Mouse (Mus musculus) liver, postnatal 0 days (tissue): ENCODE measurements around the gene Psmd3. TPM values are rescaled to one million over a fixed set of nuclear protein-coding genes. Genes with fewer than 3 reads are reported as not detected.

Experiments used
- ATAC-seq: fragments of 200-750 bp; cut with Nextera tagmentation; 2 replicates; pipeline ENCODE4 v1.8.0; 2017; ENCODE audit warnings: mild to moderate bottlenecking, moderate library complexity
- DNase-seq: peaks from one replicate; pipeline ENCODE4 v3.0.0-alpha.2; 2016
- H3K27ac ChIP-seq: fragments of 300-500 bp; sonication (generic); 2 replicates; pipeline ENCODE4 v1.5.1; 2014; ENCODE audit warnings: antibody characterized with exemption, moderate library complexity, mild to moderate bottlenecking, low read depth
- H3K27me3 ChIP-seq: fragments of 300-500 bp; sonication (generic); 2 replicates; pipeline ENCODE4 v1.6.1; 2014; ENCODE audit warnings: low read length, control low read depth, mixed read lengths; ENCODE audit not compliant: insufficient read depth
- H3K36me3 ChIP-seq: fragments of 300-500 bp; sonication (generic); replicated peaks from 2 replicates; pipeline ENCODE4 v1.6.1; 2014; ENCODE audit warnings: mild to moderate bottlenecking, control low read depth, low read length, moderate library complexity, mixed read lengths; ENCODE audit not compliant: insufficient read depth
- H3K4me1 ChIP-seq: fragments of 300-500 bp; sonication (generic); 2 replicates; pipeline ENCODE4 v1.6.1; 2014; ENCODE audit warnings: antibody characterized with exemption, mild to moderate bottlenecking, control low read depth; ENCODE audit not compliant: insufficient read depth
- H3K4me2 ChIP-seq: fragments of 300-500 bp; sonication (generic); 2 replicates; pipeline ENCODE4 v1.6.1; 2014; ENCODE audit warnings: low read depth, mild to moderate bottlenecking, low read length, moderate library complexity, mixed read lengths
- H3K4me3 ChIP-seq: fragments of 300-500 bp; sonication (generic); 2 replicates; pipeline ENCODE4 v1.5.1; 2014; ENCODE audit warnings: low read depth, low read length
- H3K9ac ChIP-seq: fragments of 300-500 bp; sonication (generic); replicated peaks from 2 replicates; pipeline ENCODE4 v1.6.1; 2014; ENCODE audit warnings: mild to moderate bottlenecking, moderate library complexity
- H3K9me3 ChIP-seq: fragments of 300-500 bp; sonication (generic); 2 replicates; pipeline ENCODE4 v1.6.1; 2016; ENCODE audit warnings: mild to moderate bottlenecking, control low read depth, low read length, mixed read lengths
- CTCF ChIP-seq: sonication (generic); IDR thresholded peaks from 2 replicates; pipeline ENCODE4 v1.5.1; 2016; ENCODE audit warnings: antibody characterized with exemption, low read depth
- EP300 ChIP-seq: IDR thresholded peaks from 2 replicates; pipeline ENCODE4 v1.6.1; 2016; ENCODE audit warnings: antibody characterized with exemption, low read depth, mild to moderate bottlenecking
- WGBS: fragments of 180-500 bp; shearing (Covaris S2); extraction: QIAGEN DNeasy Blood & Tissue Kit; methylation state at CpG from one replicate; pipeline ENCODE4 v1.1.7; 2014; ENCODE audit not compliant: insufficient replicate concordance; 5-methylcytosine and 5-hydroxymethylcytosine counted together
- polyA plus RNA-seq: library from polyadenylated mRNA; unstranded; fragments of >200 nt; fragmentation: Nextera tagmentation; extraction: Ambion mirVana; gene quantifications from 2 replicates; pipeline ENCODE4 v1.2.1, GENCODE M21; 2015

The Psmd3 gene
- polyA plus RNA-seq, 1 experiment from 2014 or later, result 71.0 TPM

GRCm38 (mm10) chr11:98742397-98743291 lies 60.3 kb downstream of the Psmd3 start:
- Histone ChIP-seq H3K9me3 (no peaks in the 10 kb centered on the region), H3K27ac (peak overlapping the region; percentile 95), H3K4me1 (peaks cover 55% of the 10 kb centered on the region), H3K27me3 (no peaks in the 10 kb centered on the region), H3K4me3 (peak overlapping the region; percentile 99), H3K4me2 (peak overlapping the region; percentile 94), H3K9ac (peak overlapping the region; percentile 96), H3K36me3 (no peaks in the 10 kb centered on the region)
- peak; percentile 38 for DNase-seq
- ATAC-seq, result no peak
- 6% methylated on average over 21 of the region's 21 CpGs for WGBS
- TF ChIP-seq CTCF (no peak), EP300 (no peak)

- Histone ChIP-seq H3K9ac (no peak overlapping the region), H3K27ac (peak overlapping the region; percentile 95; the same call in 1 of the 2 replicates), H3K4me3 (no peak overlapping the region), H3K4me1 (peaks cover 67% of the 10 kb centered on the region), H3K9me3 (no peaks in the 10 kb centered on the region), H3K36me3 (no peaks in the 10 kb centered on the region), H3K4me2 (peak overlapping the region; percentile 94), H3K27me3 (no peaks in the 10 kb centered on the region)
- ATAC-seq, result no peak
- TF ChIP-seq CTCF (no peak), EP300 (no peak)
- no peak for DNase-seq
- WGBS, result 27% methylated on average over 9 of the region's 9 CpGs
Observed at GRCm38 (mm10) chr11:98743655-98744345, 61.4 kb downstream of the Psmd3 start.

GRCm38 (mm10) chr11:98744456-98745019 lies 62.2 kb downstream of the Psmd3 start:
- Histone ChIP-seq H3K9ac (no peak overlapping the region), H3K27ac (peak overlapping the region; percentile 42; the same call in 1 of the 2 replicates), H3K27me3 (no peaks in the 10 kb centered on the region), H3K9me3 (no peaks in the 10 kb centered on the region), H3K4me1 (peaks cover 72% of the 10 kb centered on the region), H3K4me2 (peak overlapping the region; percentile 94; the same call in 1 of the 2 replicates), H3K4me3 (no peak overlapping the region), H3K36me3 (no peaks in the 10 kb centered on the region)
- 64% methylated on average over 7 of the region's 7 CpGs for WGBS
- no peak for DNase-seq
- no peak for ATAC-seq
- TF ChIP-seq EP300 (no peak), CTCF (no peak)

Other genes starting within 250 kb of the Psmd3 start
- 83.8 and 89.4 TPM in 2 replicates for gene Mien1, start 243.6 kb upstream of the Psmd3 start, polyA plus RNA-seq
- 31.4 and 37.2 TPM in 2 replicates for gene Grb7, start 236.2 kb upstream of the Psmd3 start, polyA plus RNA-seq
- 1.2 and 1.3 TPM in 2 replicates for gene Ikzf3, start 136.5 kb upstream of the Psmd3 start, polyA plus RNA-seq
- gene Zpbp2, start 131.5 kb upstream of the Psmd3 start, polyA plus RNA-seq, result 0.65 and 1.1 TPM in 2 replicates
- 39.3 and 42.0 TPM in 2 replicates for gene Ormdl3, start 95.2 kb upstream of the Psmd3 start, polyA plus RNA-seq
- not detected in 2 replicates for gene Lrrc3c, start 84.3 kb upstream of the Psmd3 start, polyA plus RNA-seq
- gene Gm12355, start 56.9 kb upstream of the Psmd3 start, polyA plus RNA-seq, result 0.33 and 0.39 TPM in 2 replicates
- gene Gsdma3, start 56.2 kb upstream of the Psmd3 start, polyA plus RNA-seq, result not detected in 2 replicates
- not detected in 2 replicates for gene Gsdma2, start 35.8 kb upstream of the Psmd3 start, polyA plus RNA-seq
- not detected in 2 replicates for gene Gsdma, start 18.2 kb upstream of the Psmd3 start, polyA plus RNA-seq
- gene Csf3, start 18.7 kb downstream of the Psmd3 start, polyA plus RNA-seq, result not detected in 2 replicates
- gene Med24, start 46.9 kb downstream of the Psmd3 start, polyA plus RNA-seq, result 10.5 and 10.9 TPM in 2 replicates
- gene Thra, start 58.1 kb downstream of the Psmd3 start, polyA plus RNA-seq, result 5.1 and 6.1 TPM in 2 replicates
- 2.0 and 4.2 TPM in 2 replicates for gene Nr1d1, start 92.8 kb downstream of the Psmd3 start, polyA plus RNA-seq
- gene Msl1, start 113.0 kb downstream of the Psmd3 start, polyA plus RNA-seq, result 5.4 and 6.5 TPM in 2 replicates
- 6.7 and 7.0 TPM in 2 replicates for gene Casc3, start 122.4 kb downstream of the Psmd3 start, polyA plus RNA-seq
- gene Rapgefl1, start 154.2 kb downstream of the Psmd3 start, polyA plus RNA-seq, result 0.11 and 0.21 TPM in 2 replicates
- gene Wipf2, start 181.1 kb downstream of the Psmd3 start, polyA plus RNA-seq, result 1.2 TPM in 2 replicates
- 19.1 and 22.3 TPM in 2 replicates for gene Cdc6, start 225.2 kb downstream of the Psmd3 start, polyA plus RNA-seq
- 5.4 and 5.6 TPM in 2 replicates for gene Rara, start 245.3 kb downstream of the Psmd3 start, polyA plus RNA-seq